Mouse (Mus musculus): ENCODE measurements around the gene Slc41a3. TPM values are rescaled to one million over a fixed set of nuclear protein-coding genes. Genes with fewer than 3 reads are reported as not detected.
A peak's percentile ranks its signal among the peaks of the same experiment; 100 is the strongest.
"Not testable (repeated sequence)": the region's sequence is repeated elsewhere in the genome, so short reads cannot be mapped to it uniquely, and the experiment has no call there.

The Slc41a3 gene
- total RNA-seq, 2 experiments from 2014 or later = 4.9 to 5.9 TPM

DNA sequence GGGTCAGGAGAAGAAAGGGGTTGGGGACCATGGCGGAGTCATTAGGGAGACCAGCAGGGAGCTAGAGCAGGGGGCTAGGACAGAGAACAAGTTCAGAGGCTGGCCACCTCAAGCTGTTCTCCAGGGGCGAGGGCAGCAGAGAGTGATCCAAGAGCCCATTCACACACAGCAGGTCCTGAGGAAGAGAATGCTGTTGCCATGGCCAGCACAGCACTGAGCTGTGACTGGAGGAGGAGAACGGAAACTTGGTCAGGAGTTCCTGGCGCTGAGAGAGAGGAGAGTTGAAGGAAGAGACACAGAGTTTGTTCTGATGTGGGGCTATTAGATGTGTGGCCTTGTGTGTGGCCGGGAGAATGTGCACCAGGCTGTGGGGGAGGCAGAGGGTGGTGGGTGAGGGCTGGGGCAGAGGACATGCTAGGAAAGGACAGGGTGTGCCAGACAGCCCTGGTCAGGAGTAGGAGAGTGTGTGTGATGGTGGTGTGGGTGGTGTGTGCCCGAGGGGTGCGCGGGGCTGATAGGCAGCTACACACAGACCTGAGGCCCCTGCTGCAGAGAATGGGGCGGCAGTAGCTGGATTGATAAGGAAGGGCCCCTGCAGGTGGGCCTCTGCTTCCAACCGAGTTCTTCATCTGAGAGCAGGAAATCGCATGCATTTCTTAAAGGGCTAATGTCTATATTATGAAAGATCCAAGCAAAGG lies 18.4 kb downstream of the Slc41a3 start:
- no peak for DNase-seq
- intact Hi-C loops (cut with DNase I) = no loop called here

DNA sequence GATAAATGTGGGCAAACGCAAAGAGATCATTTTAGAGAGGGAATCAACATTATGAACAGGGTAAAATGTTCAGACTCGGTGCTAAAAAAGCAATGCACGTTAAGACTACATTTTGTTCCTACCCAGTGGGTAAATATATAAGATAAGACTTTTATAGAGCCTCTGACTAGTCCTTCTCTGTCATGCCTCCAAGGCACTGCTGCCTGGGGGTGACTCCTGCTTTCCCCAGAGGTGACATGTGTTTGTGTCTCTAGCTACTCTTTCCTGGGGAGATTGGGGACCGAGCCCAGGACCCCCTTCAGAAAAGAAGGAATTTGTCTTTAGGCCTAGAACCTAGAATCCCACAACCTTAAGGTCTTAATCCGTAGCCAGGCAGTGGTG lies 18.9 kb downstream of the Slc41a3 start:
- no peak for DNase-seq
- intact Hi-C loops (cut with DNase I) = no loop called here

DNA sequence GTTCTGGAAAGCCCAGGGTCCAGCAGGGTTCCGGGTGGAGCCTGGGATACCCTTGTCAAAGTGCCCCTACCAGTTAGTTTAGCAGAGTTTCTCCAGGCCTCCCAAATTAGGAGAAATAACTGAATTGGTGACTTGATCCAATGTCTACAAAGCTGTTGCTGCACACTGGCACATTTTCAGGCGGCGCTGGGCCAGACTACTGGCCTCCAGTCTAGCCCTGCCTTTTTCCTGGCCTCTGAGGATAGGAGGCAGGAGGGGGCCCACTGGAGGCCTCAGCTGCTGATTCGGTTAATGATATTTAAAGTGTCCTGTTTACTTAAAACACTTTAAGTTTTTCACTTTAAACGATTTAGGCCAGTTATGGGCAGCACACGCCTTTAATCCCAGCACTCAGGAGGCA lies 19.7 kb downstream of the Slc41a3 start:
- intact Hi-C loops (cut with DNase I) = no loop called here
- peak; percentile 47 for DNase-seq

DNA sequence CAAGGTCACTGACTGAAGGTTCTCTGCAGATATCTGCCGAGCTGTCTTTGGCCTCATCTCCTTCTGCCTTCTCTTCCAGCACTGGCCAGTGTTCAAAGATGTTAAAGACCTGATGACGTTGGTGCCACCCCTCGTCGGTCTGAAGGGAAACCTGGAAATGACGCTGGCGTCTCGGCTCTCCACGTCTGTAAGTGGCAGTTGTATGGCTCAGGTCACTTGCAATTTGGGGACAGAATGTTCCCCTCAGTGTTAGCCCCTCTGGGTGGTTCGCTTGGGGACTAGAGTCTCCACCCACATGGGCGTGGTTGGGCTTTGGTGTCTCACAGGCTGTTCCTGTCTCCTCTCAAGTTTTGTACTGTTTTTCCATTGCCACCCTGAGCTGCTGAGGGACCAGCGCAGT lies 20.2 kb downstream of the Slc41a3 start:
- intact Hi-C loops (cut with DNase I) = no loop called here

DNA sequence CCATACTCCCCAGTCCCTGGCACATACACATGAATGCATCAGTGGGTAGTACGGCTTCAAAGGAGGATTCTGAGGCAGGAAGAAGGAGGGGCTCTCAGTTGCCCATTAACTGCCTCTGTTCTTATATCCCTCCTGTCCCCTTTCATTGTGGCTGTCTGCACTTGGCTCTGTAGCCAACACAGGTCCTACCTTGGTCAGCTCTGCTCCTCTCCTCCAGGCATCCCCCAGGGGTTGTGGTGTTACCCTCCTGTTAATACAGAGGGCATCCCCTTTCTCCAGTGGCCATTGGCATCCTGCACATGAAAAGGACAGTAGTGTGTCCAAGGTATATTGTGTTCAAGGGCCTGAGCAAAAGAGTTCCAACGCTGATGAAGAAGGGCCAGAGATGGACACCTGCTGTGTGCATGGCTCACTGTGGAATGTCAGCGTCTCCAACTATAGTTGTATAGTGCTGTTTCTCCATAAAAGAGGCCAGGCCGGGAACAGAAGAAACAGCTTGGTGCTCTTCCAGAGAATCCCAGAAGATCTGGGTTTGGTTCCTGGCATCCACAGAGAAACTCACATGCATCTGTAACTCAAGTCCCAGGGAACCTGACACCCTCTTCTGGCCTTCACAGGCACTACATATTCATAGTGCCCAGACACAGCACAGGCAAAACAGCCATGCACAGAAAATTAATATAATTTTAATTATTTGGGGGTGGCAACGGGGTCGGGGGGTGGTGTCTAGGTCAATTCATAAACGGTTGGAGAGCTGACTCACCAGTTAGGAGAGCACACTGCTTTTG lies 20.9 kb downstream of the Slc41a3 start:
- no peak for DNase-seq
- intact Hi-C loops (cut with DNase I) = no loop called here

More for the DNA sequence above, 20.2 kb downstream of the Slc41a3 start:
- no peak for DNase-seq

DNA sequence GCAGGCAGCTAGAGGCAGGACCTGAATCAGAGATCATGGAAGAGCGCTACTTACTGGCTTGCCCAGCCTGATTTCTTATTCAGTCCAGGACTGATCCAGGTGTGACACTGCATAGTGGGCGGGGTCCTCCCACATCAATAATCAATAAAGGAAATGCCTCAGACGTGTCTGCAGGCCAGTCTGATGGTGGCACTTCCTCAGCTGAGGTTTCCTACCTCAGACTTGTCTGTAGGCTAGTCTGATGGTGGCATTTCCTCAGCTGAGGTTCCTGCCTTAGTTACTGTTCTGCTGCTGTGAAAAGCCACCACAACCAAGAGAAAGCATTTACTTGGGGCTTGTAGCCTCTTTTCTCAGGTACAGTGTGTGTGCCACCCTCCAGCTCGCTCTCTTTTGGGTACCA lies 23.0 kb downstream of the Slc41a3 start:
- DNase-seq = no peak
- intact Hi-C loops (cut with DNase I) = no loop called here

DNA sequence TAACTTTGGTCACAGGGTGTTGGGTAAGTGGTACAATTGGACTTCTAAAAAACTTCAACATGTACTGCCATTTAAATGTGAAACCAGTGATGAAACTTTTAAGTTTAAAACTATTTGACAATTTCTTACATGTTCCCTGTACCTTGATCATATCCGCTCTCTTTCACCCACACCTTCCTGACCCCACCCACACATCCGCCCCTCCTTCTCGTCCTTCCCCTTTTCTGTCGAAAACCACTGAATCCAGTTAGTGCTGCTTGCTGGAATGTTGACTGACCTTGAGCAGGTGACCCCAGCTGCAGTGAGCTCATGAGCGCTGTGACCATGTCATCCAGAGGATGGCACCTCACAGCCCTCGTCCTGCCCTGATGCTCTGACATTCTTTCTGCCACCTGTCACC lies 25.0 kb downstream of the Slc41a3 start:
- no peak for DNase-seq
- intact Hi-C loops (cut with DNase I) = no loop called here

DNA sequence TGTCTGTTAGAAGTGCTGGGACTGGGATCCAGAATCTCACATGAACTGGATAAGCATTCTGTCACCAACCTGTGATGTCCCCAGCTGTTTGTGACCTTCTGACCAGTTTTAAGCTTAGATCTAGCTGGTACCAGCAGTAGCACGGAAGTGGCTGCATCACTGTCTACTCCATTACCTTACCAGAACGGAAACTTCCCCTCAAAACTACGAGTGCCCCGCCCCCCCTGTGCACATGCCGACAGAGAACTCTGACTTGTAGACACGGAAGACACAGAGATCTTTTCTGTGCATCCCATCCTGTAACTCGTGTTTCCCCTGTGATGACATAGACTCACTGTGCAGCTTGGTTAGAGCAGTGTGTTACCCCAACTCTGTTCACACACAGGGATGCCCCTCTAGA lies 25.9 kb downstream of the Slc41a3 start:
- DNase-seq = no peak
- intact Hi-C loops (cut with DNase I) = no loop called here

DNA sequence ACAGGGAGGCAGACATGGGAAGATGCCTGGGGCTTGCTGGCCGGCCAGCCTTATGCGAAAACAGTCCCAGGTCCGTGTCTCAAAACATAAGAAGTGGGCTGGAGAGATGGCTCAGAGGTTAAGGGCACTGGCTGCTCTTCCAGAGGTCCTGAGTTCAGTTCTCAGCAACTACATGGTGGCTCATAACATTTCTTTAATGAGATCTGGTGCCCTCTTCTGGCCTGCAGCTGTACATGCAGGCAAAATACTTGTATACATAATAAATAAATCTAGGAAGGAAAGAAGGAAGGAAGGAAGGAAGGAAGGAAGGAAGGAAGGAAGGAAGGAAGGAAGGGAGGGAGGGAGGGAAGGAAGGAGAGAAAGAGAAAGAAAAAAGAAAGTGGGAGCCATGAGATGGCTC lies 28.0 kb downstream of the Slc41a3 start:
- DNase-seq; intact Hi-C loops (cut with DNase I): not testable (repeated sequence)

DNA sequence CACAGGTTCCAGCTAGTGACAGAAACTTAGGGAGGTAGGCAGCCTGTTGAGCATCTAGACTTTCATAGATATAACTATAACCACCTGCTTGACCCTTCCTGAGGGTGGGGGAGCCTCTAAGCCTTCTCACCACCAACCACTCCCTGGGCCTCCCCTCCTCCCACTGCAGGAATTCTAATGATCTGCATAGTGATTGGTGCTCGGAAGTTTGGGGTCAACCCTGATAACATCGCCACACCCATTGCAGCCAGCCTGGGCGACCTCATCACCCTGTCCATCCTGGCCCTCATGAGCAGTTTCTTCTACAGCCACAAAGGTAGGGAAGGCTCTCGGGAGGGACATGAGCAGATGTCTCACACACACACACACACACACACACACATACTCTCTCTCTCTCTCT lies 30.6 kb downstream of the Slc41a3 start:
- intact Hi-C loops (cut with DNase I) = no loop called here
- no peak for DNase-seq

DNA sequence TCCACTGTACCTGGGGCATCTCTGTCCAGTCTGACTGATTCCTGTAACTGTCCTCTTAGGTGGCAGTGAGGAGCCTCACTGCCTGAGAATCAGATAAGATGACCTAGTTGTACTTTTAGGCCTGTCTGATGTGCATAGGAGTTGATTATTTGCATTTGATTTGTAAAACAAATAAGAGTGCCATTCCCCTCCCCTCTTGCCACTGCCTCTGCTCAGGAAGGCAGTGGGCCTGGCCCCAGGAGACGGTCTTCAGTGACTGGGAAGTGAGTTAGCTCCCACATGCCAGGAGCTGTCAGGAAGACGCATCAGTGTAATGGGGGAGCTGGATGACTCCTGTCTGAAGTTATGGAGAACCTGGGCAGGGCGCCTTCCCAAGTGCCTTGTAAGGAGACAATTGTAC lies 31.1 kb downstream of the Slc41a3 start:
- DNase-seq = no peak
- intact Hi-C loops (cut with DNase I) = no loop called here

DNA sequence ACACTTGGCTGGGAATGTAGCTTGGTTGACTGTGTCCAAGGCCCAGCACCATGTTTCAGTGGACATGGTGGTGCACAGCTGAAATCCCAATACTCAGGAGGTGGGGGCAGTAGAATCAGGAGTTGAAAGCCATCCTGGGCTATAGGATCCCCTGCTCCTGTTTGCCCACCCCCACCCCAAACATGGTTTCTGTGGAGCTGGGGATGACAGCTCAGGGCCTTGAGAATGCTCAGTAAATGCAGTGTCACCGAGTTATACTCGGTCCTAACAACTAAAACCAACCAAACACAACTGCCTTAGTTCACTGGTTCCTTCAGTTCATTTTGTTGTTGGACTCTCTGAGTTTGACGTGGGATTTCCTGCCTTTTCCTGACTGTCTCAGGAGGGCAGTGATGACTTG lies 38.5 kb downstream of the Slc41a3 start:
- intact Hi-C loops (cut with DNase I) = no loop called here
- DNase-seq = no peak

DNA sequence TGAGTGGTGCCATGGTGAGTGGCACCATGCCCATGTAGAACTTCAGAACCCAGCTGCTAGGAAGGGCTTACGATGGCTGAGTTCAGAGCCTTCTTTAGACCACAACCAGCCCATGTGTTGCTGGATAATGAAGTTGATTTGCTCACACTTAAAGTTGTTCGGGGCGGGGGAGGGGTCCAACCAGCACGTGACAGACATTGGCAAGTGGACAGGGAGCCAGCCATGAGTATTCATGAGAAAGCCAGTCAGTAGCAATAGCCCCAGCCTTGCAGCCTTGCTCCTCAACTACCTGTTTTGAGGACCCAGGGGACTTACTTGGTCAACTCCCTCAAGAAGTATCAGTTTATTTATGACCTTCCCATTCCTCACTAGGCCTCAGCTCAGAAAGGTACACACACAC lies 40.4 kb downstream of the Slc41a3 start:
- intact Hi-C loops (cut with DNase I) = no loop called here
- no peak for DNase-seq

DNA sequence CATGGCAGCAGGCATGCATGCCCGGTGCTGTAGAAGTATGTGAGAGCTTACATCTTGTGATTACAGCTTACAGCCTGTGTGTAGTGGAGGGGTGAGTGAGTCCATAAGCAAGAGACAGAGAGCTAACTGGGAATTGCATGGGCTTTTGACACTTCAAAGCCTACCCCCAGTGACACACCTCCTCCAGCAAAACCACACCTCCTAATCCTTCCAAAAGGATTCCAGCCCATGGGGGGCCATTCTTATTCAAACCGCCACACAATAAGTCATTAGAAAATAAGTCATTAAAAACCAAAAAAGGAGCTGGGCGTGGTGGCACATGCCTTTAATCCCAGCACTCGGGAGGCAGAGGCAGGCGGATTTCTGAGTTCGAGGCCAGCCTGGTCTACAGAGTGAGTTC lies 43.9 kb downstream of the Slc41a3 start:
- intact Hi-C loops (cut with DNase I) = no loop called here

DNA sequence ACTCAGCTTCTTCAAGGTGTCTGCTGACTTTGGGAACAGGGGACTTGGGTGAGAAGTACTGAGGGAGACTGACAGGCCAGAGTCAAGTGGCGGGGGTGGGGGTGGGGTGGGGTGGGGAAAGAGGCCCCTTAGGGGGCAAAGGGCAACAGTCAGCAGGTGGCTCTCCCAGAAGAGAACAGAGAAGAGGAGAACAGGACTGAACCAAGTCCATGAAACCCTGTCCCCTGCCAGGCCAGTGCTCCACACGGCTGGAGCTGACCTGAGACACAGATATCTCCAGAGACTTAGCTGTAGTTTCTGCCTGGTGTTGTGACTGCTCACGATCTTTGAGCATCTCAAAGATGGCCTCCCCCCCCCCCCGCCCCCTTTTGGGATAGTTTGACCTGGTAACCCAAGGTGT lies 44.8 kb downstream of the Slc41a3 start:
- intact Hi-C loops (cut with DNase I) = no loop called here
- DNase-seq = no peak

More for the DNA sequence above, 43.9 kb downstream of the Slc41a3 start:
- DNase-seq = no peak

DNA sequence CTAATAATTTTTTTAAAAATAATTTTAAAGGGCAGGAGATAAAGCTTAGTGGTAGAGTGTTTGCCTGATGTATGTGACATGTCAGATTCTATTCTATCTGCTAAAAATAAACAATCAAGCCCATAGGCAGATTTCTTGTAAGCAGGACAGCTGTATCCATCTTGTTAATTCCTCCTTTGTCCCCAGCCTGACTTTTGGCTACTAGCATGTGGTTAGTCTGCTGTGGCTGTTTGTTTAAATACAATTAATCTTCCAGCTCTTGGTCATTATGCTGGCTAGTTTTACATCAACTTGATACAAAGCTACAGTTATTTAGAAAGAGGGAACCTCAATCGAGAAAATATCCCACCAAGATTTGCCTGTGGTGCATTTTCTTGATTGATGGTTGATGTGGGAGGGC lies 46.1 kb downstream of the Slc41a3 start:
- DNase-seq = no peak
- intact Hi-C loops (cut with DNase I) = loop anchor here (10.0 kb wide), 1 partner anchor 74 kb away; no protein-coding TSS in a partner anchor

DNA sequence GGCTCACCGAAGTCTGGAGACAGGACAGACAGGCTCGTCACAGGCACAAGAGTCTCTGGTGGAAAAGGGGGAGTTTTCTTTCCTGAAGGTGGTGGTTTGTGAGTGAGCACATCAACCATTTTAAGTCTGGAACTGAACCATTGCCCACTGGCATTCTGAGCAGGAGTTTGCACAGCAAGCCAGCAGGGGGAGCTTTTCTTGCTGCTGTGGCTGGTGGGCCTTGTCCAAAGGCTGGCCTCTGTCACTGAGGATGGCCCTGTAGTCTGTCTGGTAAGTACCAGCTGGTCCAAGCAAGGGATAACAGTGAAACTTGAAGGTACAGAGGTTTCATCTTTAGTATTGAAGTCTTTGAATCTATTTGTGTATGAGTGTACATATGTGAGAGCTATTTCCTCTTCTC lies 49.2 kb downstream of the Slc41a3 start:
- peak; percentile 66 for DNase-seq
- intact Hi-C loops (cut with DNase I) = loop anchor here (10.0 kb wide), 1 partner anchor 71 kb away; no protein-coding TSS in a partner anchor

DNA sequence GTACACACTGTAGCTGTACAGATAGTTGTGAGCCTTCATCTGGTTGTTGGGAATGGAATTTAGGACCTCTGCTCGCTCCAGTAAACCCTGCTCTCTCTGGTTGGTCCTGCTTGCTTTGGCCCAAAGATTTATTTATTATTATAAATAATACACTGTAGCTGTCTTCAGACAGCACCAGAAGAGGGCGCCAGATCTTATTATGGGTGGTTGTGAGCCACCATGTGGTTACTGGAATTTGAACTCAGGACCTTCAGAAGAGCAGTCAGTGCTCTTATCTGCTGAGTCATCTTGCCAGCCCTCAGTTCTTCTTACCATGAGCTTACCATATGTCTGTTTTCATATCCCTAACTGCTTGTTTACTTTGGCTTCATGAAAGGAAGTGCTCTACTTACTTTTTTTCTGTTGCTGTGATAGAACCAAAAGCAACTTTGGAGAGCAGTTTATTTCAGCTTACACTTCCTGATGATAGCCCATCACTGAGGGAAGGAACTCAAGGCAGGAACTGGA lies 51.9 kb downstream of the Slc41a3 start:
- DNase-seq = not testable (repeated sequence)
- intact Hi-C loops (cut with DNase I) = loop anchor here (10.0 kb wide), 1 partner anchor 68 kb away; no protein-coding TSS in a partner anchor

DNA sequence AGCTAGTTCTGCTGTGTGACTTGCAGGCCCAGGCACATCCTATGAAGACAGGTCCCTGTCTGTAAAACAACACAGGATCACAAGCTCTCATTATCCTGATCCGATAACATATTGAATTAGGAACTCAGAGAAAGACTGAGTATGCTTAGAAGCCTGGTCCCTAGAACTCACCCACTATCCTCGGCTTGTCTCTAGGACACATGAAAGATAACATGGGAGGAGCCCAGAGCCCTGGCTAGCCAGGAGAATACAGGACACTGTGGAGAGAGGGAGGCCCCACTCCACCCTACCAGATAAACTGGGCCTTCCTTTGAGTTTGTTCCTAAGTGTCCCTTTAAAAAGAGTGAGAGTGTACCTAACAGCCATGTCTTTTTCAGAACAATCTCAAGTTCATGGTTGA lies 55.4 kb downstream of the Slc41a3 start:
- DNase-seq = no peak
- intact Hi-C loops (cut with DNase I) = loop anchor here (10.0 kb wide), 1 partner anchor 65 kb away; no protein-coding TSS in a partner anchor

DNA sequence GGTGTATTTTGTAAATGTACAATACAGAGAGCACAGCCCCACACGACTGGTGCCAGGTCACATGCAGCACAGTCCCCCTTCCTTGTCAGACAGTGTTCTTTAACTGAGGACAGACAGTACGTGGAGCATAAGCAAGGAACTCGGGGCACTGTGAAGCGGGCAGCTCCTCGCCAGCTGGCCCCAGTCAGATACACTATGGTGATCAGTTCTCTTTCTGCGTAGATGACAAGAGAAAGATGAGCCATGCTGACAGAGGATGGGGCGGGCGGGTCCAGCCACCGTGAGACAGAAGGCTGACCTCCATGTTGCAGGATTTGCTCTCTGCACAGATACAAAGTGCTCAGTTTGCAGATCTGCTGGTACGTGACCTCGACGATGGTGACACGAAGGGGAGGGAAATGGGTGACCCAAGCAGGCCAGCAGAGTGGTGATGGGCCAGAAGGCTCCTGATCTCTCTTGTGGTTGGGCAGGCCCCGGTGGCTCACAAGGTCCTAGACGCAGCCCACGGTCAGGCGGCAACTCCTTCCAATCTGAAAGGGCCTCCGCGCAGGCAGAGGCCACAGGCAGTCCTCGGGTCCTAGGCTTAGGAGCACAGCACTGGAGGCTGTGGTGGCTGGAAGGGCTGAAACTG lies 56.0 kb downstream of the Slc41a3 start:
- no peak for DNase-seq
- intact Hi-C loops (cut with DNase I) = no loop called here

DNA sequence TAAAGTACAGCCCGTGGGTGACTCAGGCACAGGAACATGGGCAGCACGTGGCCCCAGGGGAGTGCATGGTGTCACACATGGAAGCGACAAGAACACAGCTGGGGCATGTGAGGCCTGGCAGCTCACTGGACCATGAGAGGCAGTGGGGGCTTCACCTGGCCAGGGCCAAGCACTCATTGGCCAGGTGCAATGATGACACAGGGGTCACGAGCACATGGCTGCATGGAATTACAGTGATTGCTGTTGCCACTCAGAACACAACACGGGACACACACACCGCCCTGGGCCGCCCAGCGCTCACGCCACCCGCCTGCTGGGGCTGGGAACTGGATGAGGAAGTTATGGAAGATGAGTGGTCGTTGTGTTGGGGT lies 56.5 kb downstream of the Slc41a3 start:
- DNase-seq = no peak
- intact Hi-C loops (cut with DNase I) = no loop called here

DNA sequence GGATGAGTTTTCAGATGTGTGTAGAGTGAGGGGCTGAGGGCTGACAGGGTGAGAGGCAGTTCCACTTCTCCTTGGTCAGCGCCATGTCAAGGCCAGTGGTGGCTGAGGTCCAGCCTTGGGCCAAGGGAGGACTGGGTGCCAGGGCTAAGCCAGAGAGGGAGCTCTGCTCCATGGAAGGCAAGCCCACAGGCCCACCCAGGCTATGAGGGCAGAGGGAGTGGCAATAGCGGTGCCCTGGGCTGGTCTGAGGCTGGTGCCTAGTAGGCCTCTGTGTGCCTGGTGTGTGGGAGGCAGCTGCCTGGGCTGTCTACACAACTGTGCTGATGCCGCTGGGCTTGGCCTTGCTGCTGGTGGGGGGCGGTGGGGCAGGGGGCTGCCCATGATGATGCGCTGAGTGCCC lies 57.6 kb downstream of the Slc41a3 start:
- DNase-seq = no peak
- intact Hi-C loops (cut with DNase I) = no loop called here

Data from left cerebral cortex, postnatal 4 days (tissue).